Mouse (Mus musculus): ENCODE measurements around the gene Ttc17. TPM values are rescaled to one million over a fixed set of nuclear protein-coding genes. Genes with fewer than 3 reads are reported as not detected.

Ttc17 gene
- 25.3 and 30.6 TPM in 2 replicates for total RNA-seq (2017)

DNA sequence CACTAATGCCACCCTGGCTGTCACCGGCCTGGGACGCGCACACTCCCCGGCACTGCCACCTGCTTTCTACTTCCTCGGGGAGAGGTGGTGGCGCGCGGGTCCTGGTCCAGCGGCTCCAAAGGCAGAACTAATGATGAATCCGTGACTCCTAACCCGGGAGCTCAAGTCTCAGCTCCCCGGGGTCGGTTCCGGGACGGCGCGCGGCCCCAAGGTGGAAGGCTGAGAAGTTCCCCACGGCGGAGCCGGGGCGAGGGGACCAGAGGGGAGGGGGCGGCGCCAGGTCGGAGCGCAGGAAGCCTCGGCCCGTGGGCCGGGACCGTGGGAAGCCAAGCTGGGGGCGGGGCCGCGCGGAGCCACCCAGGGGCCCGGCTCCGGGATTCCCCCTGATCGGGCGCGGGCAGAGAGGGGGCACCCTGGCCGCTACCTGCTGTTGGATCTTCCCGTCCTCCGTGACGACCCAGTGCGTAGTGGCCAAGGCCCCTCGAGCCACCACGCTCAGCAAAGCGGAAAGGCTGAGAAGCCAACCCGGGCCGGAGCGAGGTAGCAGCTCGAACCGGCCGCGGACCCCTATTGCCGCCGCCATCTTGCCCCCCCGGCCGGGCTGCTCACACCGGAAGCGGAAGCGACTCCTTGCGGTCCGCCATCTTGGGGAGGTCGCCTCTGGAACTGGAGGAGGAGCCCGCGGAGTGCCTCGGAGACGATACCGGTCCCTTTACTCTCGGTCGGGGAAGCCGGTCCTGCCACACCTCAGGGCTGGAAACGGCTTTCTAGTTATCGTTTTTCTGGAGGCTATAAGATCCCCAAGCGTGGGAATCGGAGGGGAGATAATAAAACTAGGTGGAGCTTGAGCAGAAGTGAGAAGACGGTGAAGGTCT is at the start of gene Ttc17:
TSS of gene Ttc17 (minus strand) at position 607 of the 875 bp plus-strand sequence.
- ATAC-seq (replicated peaks in 1 of 2; ENCODE audit: insufficient read depth in 1 of 2, low FRiP score in 2 of 2, low TSS enrichment in 1 of 2, low read depth in 1 of 2, poor library complexity in 2 of 2, severe bottlenecking in 2 of 2) = peak; percentile 94 to 96

DNA sequence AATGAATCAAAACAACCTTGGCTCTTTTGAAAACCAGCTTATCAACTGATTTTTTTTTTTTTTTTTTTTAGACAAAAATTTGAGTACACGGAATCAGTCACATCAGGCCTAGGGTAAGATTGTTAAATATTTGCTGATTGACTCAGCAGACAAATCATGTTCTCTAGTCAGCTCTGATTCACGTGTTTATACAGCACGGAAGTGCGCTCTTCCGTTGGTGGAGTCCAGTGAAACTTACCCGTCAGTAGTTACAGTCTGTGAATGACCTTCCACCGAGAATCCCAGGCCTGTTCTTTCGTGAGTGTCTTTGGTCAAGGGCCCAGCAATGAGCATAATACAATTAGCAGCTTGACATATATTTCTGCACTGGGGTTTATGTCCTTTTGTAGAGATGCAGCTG is 43.2 kb upstream of the Ttc17 start:
- no peak for ATAC-seq (replicated peaks in 1 of 2; ENCODE audit: insufficient read depth in 1 of 2, low FRiP score in 2 of 2, low TSS enrichment in 1 of 2, low read depth in 1 of 2, poor library complexity in 2 of 2, severe bottlenecking in 2 of 2)

DNA sequence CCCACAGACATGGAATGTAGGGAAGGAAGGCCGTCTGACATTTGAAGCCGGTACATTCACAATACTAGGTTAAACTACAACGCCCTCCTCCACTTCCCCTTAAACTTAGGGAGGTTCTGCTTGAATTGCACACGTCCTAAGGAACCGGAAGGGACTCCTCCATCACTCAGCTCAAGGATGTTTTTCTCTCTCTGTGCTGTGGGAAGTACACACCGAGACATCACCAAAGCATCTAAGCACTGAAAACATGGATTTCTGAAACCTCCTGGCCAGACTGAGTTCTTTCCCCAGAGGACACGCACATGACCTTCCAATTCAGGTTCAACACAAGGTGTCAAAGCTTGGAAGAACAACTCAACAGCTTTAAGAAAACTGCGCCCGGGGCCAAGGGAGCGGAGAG is 30.5 kb upstream of the Ttc17 start:
- ATAC-seq (replicated peaks in 1 of 2; ENCODE audit: insufficient read depth in 1 of 2, low FRiP score in 2 of 2, low TSS enrichment in 1 of 2, low read depth in 1 of 2, poor library complexity in 2 of 2, severe bottlenecking in 2 of 2) = peak; percentile 44

DNA sequence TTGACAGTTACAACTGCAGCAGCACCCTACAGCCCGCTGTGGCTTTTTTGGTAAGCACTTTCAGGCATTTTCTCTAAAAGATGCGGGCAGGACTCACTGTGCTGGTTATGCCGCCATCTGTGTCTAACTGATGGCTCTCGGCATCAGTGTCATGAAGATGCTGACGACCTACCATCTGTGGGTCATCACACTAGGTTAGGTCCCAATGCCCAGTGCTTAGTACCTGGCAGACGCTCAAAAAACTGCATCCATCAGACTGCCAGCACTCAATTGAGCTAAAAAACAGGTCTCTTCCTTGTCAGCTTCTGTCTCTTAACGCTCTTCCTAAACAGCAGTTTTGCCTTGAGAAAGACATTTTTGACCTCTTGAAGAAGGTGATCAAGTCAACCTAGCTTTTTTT is 29.0 kb upstream of the Ttc17 start:
- no peak for ATAC-seq (replicated peaks in 1 of 2; ENCODE audit: insufficient read depth in 1 of 2, low FRiP score in 2 of 2, low TSS enrichment in 1 of 2, low read depth in 1 of 2, poor library complexity in 2 of 2, severe bottlenecking in 2 of 2)

DNA sequence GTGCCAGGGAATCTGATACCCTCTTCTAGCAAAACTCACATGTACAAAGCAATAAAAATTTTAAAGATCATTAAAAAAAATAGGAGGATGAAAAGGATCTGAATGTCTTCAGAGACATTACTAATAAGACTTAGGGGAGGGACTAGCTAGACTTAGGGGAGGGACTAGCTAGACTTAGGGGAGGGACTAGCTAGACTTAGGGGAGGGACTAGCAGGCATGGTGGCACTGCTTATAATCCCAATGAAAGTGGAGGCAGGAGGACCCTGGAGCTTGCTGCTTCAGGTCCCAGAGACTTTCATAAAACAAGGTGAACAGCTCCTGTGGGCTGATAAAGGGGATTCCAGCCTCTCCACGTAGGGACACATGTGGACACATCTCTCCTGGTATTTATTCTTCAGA is 28.3 kb upstream of the Ttc17 start:
- ATAC-seq (replicated peaks in 1 of 2; ENCODE audit: insufficient read depth in 1 of 2, low FRiP score in 2 of 2, low TSS enrichment in 1 of 2, low read depth in 1 of 2, poor library complexity in 2 of 2, severe bottlenecking in 2 of 2) = no peak

DNA sequence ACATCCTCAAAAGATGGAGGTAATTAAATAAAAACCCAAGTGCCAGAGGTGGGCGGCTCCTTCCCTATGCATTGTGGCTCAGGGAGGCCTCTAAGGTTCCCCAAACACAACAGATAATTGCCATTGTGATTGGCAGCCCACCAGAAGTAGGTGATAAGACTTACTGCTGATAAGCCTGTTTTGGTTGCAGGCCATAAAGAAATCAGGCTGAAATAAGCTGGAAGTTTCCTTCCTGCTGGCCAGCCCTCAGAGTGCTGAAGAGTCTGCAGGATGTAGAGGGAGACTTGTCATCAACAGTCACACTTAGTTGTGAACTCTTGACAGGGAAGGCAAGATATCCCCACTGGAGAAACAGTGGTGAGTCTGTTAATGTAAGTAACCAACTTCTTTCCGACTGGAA is 25.7 kb upstream of the Ttc17 start:
- ATAC-seq (replicated peaks in 1 of 2; ENCODE audit: insufficient read depth in 1 of 2, low FRiP score in 2 of 2, low TSS enrichment in 1 of 2, low read depth in 1 of 2, poor library complexity in 2 of 2, severe bottlenecking in 2 of 2) = no peak

DNA sequence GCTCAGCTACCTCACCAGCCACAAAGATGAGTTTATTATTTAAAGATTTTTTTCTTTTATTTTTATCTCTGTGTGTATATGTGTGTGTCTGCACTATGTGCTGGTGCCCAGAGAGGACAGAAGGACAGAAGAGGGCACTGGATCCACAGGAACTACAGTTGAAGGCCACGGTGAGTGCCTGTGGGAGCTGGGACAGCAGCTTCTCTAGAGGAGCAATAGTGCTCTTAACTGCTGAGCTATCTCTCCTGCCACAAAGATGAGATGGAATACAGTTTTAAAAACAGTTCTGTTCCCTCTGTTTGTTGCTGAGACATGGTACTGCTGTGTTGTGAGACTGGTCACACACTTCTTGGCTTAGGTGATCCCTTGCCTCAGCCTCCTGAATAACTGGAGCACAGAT is 22.0 kb upstream of the Ttc17 start:
- no peak for ATAC-seq (replicated peaks in 1 of 2; ENCODE audit: insufficient read depth in 1 of 2, low FRiP score in 2 of 2, low TSS enrichment in 1 of 2, low read depth in 1 of 2, poor library complexity in 2 of 2, severe bottlenecking in 2 of 2)

DNA sequence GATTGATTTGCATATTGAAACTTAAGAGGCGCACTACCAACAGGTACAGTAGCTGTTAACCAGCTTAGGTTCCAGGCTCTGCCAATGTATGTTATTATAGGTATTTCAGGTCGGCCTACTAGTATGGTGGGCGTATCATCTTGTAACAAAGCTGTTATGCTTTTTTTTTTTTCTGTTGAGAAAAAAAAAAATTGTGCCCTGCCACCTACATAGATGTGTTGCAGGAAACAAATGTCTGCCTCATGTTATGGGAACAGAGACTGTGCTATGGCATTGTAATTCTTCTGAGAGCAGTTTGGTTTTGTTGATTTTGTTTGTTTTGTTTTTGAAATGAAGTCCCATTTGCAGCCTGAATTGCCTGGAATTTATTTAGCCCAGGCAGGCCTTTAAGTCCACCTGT is 952 bp upstream of the Ttc17 start:
- no peak for ATAC-seq (replicated peaks in 1 of 2; ENCODE audit: insufficient read depth in 1 of 2, low FRiP score in 2 of 2, low TSS enrichment in 1 of 2, low read depth in 1 of 2, poor library complexity in 2 of 2, severe bottlenecking in 2 of 2)

DNA sequence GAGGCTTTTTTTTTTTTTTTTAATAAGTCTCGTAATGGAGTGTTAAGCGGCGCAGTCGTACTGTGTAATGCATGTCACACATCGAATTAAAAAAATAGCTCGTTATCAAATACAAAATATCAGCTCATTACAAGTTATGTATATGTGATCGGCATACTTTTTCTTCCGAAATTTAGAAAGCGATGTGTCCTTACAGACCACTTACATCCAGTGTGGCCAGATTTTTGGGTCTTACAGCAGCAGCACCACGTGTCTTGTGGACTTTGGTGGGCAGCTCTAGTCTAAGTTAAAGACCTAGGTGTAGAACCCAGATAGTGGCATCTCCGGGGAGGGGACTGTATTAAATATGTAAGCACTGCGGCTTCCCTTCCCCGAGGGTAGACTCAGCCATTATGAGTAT is 532 bp upstream of the Ttc17 start:
- ATAC-seq (replicated peaks in 1 of 2; ENCODE audit: insufficient read depth in 1 of 2, low FRiP score in 2 of 2, low TSS enrichment in 1 of 2, low read depth in 1 of 2, poor library complexity in 2 of 2, severe bottlenecking in 2 of 2) = no peak

DNA sequence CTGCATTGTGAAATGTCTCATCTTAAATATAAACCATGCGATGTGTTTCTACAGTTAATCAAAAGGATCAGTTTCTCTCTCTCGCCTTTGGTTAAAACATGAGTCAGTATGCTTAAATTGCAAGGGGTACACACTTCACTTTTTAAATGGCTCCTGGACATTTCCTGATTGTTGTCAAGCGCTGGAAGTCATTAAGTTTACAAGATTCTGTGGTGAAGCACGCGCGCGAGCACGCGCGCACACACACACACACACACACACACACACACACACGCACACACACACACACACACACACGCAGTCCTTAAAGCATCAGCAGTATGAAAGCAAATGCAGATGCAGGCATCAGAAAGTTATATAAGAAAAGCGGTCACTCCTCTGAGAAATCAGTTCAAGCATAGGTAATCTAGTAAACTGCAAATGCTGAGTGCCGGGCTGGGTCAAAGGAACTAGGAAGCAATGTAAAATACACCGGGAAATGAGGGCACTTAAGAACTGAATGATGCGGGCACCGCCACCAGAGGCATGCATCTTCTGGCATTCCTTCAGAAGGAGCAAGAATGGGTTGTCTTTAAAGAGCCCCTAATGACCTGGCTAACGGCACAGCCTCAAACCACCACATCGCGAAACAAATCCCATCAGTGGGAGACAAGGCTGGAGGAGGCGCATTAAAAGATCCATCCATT is 949 bp downstream of the Ttc17 start:
- peak; percentile 34 to 57 for ATAC-seq (replicated peaks in 1 of 2; ENCODE audit: insufficient read depth in 1 of 2, low FRiP score in 2 of 2, low TSS enrichment in 1 of 2, low read depth in 1 of 2, poor library complexity in 2 of 2, severe bottlenecking in 2 of 2)

DNA sequence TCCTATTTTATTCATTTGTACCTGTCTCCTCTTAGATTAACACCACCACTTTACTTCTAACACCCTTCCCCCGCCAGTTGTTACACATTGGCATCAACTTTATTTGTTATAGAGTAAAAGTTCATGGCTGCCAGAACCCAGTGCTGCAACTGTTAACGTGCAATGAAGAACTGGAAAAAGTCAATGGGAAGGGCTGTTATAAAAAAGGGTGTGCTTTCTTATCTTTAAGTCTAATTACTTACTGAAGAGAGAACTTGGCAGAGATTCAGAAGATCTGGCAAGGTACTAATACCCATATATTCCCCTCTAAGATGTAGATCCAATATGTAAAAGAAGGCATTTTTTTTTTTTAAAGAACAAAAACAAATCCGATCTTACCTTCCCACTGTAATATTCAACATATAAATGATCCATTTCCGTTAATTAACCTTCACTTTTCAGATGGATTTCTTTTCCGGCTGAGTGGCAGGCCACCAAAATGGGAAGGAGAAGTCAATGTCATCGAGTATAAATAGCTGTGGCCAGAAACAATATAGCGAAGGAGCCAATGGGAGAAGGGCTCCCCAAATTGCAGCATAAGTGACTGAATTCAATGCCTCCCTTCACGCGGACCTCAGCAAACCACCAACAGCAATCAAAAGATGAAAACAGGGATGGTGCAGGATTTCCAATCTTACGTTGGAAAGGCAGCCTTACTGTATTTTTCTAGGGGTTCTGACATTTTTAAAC is 1.8 kb downstream of the Ttc17 start:
- no peak for ATAC-seq (replicated peaks in 1 of 2; ENCODE audit: insufficient read depth in 1 of 2, low FRiP score in 2 of 2, low TSS enrichment in 1 of 2, low read depth in 1 of 2, poor library complexity in 2 of 2, severe bottlenecking in 2 of 2)

DNA sequence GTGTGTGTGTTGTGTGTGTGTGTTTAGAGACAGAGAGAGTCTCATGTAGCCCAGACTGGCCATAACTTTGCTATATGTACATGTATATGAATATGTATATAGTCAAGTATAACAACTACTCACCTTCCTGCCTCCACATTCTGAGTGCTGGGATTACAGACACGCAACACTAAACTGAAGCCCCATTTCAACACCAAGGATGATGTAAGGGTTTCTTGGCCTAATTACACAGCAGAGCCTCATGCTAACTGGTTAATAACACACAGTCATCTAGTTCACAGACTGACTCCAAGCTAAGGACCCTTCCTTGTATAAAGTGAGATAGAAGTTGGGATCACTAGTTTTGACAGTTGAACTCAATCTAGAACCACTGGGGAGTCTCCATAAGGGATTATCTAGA is 3.9 kb downstream of the Ttc17 start:
- ATAC-seq (replicated peaks in 1 of 2; ENCODE audit: insufficient read depth in 1 of 2, low FRiP score in 2 of 2, low TSS enrichment in 1 of 2, low read depth in 1 of 2, poor library complexity in 2 of 2, severe bottlenecking in 2 of 2) = no peak

DNA sequence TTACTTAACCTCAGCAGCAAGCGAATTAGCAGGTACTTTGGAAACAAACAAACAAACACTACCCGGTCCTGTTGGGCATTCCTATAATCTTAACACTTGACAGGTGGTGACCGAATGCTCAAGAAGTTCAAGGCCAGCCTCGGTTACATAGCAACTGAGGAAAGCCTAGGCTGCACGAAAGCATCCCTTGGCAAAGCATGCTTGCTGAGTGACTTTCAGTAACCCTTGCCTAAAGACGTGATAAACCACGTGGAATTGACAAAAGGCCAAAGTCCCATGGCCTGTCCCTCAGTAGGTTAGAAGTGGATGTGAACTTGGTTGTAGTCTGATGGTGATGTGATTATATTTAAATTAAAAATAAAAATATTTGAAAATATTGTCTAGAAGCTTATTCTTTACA is 4.4 kb downstream of the Ttc17 start:
- ATAC-seq (replicated peaks in 1 of 2; ENCODE audit: insufficient read depth in 1 of 2, low FRiP score in 2 of 2, low TSS enrichment in 1 of 2, low read depth in 1 of 2, poor library complexity in 2 of 2, severe bottlenecking in 2 of 2) = no peak

DNA sequence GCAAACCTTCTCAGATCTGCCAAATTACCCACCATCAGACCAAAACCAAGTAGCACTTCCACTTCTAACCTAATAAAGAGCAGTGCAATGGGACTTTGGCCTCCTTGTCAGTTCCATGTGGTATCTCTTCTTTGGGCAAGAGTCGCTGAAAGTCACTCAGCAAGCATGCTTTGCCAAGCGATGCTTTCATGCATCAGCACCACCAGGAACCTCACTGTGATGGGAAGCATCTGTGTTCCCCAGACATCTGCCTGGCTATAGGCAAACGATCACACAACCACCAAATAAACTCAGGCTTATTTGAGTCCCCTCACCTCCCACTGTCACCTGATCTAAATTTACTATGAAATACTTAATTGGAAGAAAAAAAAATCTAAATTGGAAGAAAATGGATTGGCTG is 5.5 kb downstream of the Ttc17 start:
- ATAC-seq (replicated peaks in 1 of 2; ENCODE audit: insufficient read depth in 1 of 2, low FRiP score in 2 of 2, low TSS enrichment in 1 of 2, low read depth in 1 of 2, poor library complexity in 2 of 2, severe bottlenecking in 2 of 2) = no peak

DNA sequence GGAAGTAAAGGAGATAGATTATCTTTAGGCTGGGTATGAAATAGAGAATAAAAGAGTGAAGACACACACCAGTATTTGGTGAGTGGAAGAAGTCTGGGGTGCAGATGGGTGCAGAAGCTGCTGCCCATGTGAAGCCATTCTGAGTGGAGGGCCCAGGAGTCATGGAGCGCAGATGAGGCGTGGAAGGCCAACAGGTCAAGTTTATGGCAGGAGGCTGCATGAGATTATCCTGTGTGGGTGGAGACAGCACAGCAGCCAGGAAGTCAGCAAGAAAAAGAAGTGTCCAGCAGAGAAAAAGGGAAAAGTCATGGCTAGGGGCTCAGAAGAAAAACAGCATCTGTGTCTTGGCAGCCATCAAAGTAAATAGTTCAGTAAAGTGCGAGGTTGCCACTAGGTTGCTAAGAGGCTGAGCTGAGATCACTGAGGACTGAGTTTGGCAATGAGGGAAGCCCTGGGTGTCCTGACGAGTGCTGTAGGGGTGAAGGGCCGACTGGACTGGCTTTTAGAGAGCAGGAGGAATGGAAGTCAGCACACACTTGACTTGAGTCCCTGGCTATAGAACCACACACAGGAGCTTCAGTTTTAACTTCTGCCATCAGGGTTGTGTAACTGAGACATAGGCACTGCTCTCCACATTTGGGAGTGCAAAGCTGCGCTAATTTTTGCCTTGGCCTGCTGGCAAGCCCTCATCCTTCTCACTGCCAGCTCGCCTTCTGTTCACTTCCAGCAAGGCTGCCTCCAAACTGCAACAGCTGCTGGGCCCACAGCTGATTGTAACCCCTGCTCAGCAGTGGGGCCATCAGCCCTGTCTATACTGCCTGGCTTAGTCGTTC is 8.1 kb downstream of the Ttc17 start:
- no peak for ATAC-seq (replicated peaks in 1 of 2; ENCODE audit: insufficient read depth in 1 of 2, low FRiP score in 2 of 2, low TSS enrichment in 1 of 2, low read depth in 1 of 2, poor library complexity in 2 of 2, severe bottlenecking in 2 of 2)

DNA sequence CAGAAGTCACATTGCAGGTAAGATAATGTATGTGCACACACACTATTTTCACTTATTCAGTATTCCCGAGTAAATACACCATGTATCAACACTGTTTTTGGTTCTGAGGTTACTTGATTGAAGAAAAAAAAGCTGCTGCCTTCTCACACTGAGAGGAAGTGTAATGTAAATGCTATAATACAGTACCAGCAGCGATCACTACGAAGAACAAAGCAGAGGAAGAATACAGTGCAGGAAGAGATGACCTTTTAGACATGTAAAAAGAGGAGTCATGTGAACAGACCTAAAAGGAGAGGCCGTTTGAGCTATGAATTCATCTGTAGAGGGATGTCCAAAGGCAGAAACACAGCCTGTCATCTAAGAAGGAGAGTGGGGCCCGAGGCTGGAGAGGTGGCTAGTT is 9.0 kb downstream of the Ttc17 start:
- ATAC-seq (replicated peaks in 1 of 2; ENCODE audit: insufficient read depth in 1 of 2, low FRiP score in 2 of 2, low TSS enrichment in 1 of 2, low read depth in 1 of 2, poor library complexity in 2 of 2, severe bottlenecking in 2 of 2) = no peak

DNA sequence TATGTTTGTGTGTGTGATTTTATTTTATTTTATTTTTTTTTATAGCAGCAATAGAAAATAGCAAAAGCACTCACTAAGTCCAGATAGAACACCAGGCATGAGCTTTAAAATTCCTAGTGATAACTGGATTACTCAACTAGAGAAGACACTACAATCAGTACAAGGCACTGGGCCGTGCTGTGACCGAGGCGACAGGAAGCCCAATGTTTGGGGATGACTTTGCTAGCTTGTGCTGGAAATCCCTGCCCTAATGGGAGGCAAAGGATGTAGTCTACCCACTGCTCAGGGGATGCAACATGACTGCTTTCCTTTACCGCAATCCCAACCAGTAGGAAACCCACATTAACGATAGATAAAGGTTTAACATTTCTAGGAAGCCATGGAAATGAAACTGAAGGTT is 10.2 kb downstream of the Ttc17 start:
- ATAC-seq (replicated peaks in 1 of 2; ENCODE audit: insufficient read depth in 1 of 2, low FRiP score in 2 of 2, low TSS enrichment in 1 of 2, low read depth in 1 of 2, poor library complexity in 2 of 2, severe bottlenecking in 2 of 2) = no peak
